Mouse (Mus musculus) lung, postnatal 10 days (tissue): ENCODE data around the gene Actb.

Source experiments
- DNase-seq: peaks from one replicate; pipeline ENCODE4 v3.0.0; 2021

Gene Actb

DNA sequence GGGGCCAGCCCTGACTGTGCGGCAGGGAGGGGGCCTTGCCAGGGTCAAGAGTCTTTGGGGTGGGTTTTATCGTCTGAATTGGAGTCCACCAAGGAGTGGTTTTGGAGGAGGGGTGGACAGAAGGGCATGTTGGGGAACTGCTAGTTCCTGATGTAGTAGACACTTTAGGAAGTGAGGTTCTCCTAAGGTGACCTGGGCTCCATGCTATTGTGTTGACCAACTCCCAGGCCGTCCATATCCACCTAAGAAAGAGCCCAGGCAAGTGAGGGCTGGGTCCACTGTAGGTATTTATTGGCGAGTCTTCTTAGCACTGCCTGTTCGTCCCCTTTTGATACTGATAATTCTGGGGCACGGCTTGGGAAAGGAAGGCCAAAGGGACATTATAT is 14.5 kb upstream of the Actb start:
- DNase-seq = no peak

DNA sequence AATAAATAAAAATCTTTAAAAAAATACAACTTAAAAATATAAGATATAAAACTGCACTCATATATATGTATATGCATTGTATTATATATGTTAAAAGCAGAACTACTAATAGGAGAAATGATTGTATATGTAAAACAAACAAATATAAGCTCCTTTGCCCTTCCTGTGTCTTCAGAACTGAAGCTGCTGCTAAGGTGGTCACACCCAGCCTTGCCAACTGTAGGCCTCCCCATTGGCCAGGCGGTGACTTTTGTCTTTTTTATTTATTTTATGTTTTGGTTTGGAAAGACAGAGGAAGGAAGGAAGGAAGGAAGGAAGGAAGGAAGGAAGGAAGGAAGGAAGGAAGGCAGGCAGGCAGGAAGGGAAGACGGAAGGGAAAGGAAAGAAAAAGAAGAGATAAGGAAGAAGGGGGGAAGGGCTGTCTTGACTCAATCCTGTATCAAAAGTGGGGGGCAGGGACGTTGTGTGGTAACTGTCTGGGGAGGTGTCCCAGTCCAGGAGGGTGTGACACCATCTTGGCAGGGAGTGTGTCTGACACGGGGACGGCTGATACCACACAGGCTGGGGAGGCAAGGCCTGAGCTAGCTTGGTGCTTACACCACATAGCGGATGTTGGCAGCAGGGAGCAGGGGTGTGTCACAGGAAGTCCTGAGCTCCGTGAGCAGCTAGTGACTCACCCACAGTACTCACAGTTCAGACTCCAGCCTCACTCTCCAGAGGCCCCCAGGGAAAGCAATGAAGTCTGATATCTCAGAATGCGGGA is 13.9 kb upstream of the Actb start:
- DNase-seq = peak; percentile 92

DNA sequence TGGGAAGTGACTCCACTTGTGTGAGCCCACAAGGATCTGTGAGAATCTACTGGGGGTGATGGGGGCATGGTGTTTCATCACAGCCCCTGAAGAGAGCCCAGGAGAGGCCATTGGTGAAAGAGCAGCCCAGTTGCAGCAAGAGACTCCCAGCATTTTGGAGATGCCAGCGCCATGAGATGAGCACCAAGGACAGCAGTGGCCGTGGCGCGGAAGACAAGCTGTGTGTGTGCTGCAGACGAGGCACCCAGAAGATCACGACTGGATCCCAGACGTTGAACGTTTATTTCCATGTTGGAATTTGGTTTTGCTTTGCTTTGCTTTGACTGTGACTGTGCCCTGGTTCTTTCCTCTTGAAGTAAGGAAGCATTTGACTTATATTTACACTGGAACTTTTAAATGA is 10.8 kb upstream of the Actb start:
- DNase-seq = no peak

DNA sequence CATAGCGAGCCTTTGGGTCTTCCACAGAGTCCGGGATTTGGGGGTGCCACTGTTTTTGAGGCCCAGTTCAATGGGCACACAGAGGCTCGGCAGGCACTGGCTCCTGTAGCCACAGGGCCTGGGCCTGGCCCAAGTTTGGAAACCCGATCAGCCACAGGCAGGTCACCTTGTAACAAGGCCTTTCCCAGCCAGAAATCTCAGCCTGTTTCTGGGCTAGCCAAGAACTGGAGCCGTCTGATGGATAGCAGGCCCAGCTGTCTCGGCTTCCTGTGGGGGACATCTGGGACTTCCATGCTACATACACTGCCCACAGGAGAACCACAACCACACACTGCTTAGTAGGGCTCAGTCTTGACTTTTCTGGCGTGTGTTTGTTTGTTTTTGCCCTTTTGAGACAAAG is 10.0 kb upstream of the Actb start:
- DNase-seq = no peak

DNA sequence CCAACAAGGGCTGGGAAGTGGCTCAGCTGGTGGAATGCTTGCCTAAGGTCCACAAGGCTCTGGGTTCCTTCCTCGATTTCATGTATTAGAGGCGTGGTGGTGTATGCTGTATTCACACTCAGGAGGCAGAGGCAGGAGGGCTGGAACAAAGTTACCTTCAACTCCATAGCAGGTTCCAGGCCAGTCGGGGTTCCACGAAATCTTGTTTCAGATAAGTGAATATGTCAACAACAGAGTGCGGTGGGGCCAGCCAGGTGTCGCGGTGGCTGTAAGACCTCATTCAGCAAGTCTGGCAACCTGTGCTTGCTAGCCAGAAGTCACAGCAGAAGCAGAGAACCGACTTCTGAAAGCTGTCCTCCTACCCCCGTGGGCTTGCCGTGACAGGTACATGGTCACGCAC is 8.7 kb upstream of the Actb start:
- no peak for DNase-seq

DNA sequence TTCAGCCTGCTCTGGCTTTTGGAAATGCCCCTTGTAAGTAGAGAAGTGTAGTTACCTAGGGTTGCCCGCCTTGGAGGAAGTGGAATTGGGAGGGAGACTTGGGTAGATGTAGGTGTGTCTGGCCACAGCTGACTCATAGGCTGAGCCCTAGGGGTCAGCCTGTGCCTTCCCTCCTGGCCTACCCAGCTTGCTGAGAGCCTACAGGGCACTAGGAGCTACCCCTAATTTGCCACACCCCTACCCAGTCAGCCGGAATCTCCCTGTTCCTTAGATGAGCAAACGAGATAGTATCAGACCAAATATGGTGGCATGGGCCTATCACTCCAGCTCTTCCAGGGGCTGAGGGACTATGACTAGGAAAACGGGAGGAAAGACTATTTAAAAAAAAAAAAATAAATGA is 6.2 kb upstream of the Actb start:
- DNase-seq = no peak

DNA sequence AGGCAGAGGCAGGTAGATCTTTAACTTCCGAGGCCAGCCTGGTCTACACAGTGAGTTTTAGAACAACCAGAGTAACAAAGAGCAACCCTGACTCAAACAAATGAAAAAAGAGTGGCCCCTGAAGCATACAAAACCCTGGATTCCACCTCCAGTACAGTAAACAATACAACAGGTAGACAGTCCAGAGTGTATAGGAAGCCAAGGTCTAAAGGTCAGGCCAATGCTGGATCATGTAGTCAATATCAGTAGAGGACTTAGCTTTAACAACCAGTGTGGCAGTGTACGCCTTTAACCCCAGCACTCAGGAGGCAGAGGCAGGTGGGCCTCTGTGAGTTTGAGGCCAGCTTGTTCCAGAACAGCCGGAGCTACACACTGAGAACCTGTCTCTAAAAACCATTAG is 5.8 kb upstream of the Actb start:
- no peak for DNase-seq

DNA sequence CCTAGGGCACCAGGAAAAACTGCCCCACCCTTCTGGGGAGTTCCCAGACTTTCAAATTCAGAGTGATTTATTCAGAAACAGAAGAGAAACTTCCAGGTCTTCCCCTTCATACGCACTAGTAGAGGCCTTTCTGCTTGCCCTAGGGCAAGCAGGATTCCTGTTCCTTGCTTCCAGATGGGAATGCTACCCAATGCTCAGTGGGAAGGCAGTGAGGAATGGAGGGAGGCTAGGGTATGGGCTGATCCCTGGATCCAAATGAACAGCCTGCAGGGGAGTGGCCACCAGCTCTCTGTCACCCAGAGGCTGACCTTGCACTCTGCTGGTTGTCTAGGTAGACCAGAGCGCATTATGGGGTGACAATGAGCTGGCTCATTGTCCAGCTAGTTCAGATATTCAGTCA is 5.1 kb upstream of the Actb start:
- no peak for DNase-seq

DNA sequence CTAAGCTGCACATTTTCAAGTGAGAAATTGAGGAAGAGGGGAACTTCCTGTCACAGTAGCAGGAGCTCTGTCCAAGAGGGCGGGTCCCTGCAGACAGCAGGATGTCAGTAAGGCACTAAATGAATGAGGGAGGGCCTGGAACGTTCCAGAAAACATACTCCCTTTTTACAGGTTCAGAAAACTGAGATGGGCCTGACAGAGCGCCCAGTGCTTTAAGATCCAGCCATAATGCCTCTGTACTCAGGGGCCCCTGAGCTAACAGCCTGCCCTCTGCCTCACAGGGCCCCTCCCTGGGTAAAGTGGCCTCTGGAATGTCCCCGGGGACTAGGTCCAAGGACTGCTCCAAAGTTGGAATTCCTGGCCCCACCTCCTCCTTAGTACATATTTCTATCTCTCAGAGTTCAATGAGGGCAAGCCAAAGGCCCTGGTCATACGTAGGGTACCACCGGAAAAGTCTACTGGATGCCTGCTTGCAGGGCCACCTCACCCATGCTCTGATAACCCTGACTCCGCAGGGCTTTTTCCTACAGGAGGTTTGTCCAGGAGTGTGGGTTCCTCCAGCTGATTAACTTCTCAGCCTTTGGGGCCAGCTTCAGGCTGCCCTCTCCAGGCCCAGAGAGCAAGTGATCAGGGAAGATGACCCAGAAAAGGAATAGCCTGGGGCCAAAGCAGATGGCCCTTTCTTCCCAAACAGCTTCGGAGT is 3.2 kb upstream of the Actb start:
- DNase-seq = peak; percentile 81

DNA sequence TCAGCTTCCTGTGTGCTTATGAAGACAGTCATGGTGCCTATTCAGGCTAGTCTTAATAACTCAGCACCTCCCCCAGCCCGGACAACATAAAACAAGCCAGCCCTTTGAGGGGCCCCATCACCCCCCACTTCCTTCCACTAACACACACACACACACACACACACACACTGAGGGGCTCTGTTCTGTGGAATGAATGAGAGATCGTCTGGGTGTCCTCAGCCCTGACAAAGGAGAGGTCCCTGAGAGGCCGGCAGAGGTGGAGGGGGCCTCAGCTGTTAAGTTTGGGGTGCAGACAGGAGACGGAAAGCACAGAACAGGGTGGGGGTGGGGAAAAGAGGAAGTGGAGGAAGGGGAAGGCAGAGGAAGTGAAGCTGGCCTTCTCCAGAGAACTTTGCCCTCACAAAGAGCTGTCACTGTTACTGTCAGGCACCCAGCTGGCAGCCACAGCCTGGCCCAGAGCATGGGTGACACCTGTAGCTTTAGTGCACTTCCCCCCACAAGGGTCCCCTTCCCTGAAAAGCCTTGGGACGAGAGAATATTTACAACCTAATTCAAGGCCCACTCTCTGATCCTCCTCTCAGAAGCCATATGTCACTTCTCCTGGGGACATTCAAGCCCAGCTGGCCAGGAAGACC is 2.5 kb upstream of the Actb start:
- DNase-seq = peak; percentile 46

DNA sequence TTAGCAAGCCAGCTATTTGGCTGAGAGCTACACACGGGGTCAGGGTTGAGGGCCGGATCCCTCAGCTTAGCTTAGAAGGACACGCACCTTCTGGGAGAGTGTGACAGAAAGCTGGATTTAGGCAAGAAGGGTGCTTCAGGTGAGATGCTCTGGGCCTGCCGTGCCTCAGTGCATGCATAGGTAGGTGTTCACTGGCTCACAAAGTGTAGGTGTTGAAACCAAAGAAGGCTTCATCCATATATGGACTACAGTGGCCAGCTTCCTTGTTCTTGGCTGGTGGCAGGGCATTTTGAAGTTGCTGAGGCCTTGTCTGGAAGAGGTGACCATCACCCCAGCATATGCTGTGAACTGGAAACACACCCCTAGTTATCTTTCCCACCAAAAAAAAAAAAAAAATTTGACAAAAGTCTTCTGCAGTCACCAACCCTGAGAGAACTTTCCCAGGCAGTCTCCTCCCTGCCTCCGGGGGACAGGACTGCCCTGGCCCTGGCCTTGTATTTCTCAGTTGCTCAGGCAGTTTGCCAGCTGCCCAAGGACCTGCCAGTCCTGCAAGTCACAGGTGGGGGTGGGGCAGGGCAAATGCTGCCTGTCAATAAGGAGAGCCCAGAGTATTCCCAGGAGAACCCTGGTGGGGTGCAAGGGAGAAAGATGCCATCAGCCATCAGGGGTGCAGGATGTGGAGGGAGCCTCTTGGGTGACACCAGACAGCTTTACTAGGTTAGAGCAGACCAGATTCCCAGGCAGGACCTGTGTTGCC is 1.4 kb upstream of the Actb start:
- peak; percentile 83 for DNase-seq

DNA sequence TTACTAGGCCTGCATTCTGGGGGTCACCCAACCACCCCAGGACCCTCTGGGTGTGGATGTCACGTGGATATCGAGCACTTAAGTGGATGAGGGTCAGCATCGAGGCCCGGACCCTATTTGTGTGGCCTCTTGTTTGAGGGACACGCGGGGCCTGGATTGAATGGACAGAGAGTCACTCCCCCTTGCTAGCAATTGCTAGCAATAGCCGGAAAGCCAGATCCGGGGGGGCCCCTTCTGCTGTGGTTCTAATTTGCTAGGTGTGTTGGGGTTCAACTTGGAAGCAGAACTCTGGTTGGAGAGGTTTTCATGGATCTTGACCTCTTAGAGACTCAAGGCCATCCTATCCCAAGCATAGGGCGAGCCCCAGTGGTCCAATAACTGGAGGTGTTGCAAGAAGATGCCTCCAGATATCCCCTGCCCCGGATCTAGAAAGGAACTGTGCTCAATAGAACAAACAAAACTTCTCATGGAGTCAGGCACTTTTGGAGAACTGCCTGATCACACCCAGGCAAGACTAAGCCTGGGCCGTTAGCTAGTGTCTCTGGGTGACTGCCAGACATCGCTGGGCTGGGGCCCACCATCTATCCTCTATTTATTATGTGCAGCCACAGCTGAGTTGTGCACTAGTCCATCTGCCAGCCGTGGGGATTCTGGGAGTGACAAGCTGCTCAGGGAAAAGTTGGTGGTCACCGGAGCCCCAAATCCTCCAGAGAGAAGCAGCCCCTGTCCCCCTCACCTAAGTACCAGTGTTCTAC is 671 bp upstream of the Actb start:
- peak; percentile 92 for DNase-seq

DNA sequence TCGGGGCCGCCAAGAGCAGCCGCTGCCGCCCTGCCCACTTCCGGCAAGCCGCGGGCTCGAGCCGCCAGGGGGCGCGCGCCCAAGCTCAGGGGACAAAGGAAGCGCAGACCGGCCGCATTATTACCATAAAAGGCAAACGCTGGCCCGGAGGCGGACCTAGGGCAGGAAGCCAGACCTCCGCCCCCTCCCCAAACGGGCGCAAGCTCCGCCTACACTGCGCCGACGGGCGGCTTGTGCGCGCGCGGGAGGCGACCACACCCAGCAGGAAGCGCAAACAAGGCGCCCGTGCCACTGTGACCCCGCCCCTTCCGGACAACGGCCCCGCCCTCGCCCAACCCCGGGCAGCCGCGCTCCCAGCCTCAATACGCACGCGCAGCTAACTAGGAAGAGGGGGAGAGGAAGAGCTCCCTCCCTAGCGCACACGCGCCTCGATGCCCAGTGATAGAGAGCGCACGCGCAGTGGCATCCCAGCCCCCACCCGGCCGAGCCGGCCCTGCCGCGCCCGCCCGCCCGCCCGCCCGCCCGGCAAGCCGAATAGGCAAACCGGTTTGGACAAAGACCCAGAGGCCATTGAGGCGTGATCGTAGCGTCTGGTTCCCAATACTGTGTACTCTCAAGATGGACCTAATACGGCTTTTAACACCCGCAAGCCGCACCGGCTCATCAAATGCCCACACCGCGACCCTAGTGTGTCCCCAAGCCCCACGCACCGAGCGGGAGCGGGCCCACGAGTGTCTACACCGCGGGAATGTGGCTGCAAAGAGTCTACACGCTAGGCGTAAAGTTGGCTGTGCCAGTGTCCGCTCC is 626 bp downstream of the Actb start:
- peak; percentile 99 for DNase-seq

DNA sequence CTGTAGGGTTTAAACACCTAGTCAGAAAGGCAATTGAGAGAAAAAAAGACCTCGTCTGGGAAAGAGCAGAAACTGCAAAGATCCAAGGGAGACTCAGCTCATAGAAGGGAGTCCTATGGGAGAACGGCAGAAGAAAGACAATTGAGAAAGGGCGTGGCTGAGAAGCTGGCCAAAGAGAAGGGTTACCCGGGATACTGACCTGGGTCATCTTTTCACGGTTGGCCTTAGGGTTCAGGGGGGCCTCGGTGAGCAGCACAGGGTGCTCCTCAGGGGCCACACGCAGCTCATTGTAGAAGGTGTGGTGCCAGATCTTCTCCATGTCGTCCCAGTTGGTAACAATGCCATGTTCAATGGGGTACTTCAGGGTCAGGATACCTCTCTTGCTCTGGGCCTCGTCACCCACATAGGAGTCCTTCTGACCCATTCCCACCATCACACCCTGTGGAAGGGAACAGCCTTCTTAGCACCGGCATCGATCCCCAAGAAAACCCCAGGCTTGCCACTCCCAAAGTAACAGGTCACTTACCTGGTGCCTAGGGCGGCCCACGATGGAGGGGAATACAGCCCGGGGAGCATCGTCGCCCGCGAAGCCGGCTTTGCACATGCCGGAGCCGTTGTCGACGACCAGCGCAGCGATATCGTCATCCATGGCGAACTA is 1.4 kb downstream of the Actb start:
- no peak for DNase-seq

DNA sequence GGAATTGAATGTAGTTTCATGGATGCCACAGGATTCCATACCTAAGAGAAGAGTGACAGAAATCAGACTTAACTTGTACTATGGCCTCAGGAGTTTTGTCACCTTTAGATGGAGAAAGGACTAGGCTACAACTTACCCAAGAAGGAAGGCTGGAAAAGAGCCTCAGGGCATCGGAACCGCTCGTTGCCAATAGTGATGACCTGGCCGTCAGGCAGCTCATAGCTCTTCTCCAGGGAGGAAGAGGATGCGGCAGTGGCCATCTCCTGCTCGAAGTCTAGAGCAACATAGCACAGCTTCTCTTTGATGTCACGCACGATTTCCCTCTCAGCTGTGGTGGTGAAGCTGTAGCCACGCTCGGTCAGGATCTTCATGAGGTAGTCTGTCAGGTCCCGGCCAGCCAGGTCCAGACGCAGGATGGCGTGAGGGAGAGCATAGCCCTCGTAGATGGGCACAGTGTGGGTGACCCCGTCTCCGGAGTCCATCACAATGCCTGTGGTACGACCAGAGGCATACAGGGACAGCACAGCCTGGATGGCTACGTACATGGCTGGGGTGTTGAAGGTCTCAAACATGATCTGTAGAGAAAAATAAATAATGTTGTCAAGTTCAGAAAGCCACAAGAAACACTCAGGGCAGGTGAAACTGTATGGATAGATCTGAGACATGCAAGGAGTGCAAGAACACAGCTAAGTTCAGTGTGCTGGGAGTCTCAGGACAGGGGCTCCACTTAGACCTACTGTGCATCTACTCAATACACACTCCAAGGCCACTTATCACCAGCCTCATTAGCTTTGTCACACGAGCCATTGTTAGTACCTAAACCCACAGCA is 2.1 kb downstream of the Actb start:
- DNase-seq = no peak

DNA sequence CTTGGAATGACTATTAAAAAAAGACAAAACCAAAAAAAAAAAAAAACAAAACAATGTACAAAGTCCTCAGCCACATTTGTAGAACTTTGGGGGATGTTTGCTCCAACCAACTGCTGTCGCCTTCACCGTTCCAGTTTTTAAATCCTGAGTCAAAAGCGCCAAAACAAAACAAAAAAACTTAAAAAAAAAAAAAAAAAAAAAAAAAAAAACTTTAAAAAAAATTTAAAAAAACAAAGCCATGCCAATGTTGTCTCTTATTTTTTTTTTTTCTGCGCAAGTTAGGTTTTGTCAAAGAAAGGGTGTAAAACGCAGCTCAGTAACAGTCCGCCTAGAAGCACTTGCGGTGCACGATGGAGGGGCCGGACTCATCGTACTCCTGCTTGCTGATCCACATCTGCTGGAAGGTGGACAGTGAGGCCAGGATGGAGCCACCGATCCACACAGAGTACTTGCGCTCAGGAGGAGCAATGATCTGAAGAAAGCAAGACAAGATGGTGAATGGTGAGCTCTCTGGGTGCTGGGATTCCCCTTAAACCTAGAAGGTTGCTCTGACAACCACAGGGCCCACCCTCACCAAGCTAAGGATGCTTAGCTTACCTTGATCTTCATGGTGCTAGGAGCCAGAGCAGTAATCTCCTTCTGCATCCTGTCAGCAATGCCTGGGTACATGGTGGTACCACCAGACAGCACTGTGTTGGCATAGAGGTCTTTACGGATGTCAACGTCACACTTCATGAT is 2.9 kb downstream of the Actb start:
- DNase-seq = no peak

DNA sequence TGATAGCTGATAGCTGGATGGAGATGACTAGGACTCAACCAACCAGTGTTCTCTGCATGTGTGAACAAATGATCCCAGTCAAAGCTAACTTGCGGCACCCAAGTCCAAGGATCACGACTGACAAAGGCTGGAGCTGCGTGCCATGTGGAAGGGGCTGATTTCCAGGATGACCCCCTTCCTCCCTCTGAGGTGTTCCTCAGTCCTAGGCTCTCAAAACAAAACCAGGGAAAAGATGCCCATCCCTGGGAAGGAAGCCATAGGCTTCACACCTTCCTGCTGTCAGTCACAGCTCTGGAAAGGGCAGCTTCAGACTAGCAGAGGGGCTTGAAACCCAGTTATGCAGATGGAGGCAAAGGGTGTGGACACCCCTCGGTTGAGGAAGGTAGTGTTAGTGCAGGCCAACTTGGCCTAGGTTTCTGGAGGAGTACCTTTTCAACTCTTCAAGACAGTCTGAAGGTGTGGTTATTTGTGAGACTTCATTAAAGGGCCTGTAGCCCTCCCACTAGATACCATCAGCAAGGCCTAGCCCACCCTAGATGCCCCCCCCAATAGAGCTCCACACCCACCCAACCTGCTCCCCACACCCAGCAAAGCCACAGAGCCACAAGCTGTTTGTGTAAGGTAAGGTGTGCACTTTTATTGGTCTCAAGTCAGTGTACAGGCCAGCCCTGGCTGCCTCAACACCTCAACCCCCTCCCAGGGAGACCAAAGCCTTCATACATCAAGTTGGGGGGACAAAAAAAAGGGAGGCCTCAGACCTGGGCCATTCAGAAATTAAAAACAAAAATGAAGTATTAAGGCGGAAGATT is 3.8 kb downstream of the Actb start:
- DNase-seq = no peak

DNA sequence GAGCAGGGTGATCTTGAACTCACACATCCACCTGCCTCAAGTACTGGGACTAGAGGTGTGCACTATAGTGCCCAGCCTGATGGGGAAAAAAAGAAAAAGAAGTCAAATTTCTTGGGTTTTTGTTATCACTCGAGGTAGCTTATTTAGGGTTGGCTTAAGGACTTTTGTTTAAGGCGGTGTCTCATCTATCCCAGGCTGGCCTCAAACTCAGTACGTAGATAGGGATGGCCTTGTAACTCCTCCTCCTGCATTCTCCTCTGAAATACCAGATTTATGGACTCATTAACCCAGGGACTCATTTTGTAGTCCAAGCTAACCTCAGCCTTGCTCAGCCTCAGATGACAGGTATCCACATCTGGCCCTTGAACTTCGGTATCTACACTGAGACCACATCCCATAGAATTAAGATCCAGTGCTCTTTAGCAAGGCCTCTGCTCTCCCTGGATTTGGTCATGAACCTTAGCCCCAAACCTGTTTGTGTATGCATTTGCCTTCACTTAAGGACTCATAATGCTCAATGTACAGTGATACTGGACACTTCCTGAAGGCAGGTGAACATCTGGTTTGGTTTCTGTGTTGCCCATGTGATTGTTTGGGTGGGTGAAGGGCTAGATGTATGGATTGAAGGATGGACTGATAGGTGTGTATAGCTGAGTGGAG is 4.6 kb downstream of the Actb start:
- DNase-seq = no peak
